Mouse (Mus musculus) mature B cell (primary cell): Measurements from ENCODE around the gene Nol7.

ENCODE experiments used
- in situ Hi-C: fragments of 300-500 bp; cut with MboI; formaldehyde crosslinking; loops from 2 replicates; pipeline ENCODE4 v1.14.3; 2019

Gene Nol7

DNA sequence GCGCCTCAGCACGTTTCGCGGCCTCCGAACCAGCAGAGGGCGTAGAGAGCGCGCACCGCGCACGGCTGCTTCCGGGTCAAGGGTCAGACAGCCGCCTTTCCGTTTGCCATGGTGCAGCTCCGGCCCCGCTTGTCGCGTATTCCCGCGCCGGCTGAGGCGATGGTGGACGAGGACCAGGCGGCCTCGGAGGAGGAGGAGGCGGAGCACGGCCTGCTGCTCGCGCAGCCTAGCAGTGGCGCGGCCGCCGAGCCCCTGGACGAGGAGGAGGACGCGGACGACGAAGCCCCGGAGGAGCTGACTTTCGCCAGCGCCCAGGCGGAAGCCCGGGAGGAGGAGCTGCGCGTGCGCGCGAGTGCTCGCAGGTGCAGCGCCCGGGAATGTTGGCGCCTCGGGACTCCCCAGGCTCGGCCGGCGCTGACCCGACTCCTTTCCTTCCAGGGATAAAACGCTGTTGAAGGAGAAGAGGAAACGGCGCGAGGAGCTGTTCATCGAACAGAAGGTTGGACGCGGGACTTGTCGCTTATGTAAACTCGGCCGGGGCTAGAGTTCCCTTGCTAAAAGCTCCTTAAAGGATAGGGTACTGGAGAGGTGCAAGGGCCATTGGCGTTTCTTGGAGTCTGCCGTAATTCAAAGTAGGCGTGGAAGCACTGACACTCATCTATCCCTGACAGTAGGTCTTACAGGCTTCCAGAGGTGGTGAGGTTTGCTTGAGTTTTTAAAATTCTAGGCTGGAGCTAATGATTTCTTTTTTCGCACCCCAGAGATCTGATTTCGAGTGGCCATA lies at the start of gene Nol7:
Nol7 (plus strand) TSS at position 94 of the 784 bp plus-strand sequence.
- in situ Hi-C loops = no loop called here

DNA sequence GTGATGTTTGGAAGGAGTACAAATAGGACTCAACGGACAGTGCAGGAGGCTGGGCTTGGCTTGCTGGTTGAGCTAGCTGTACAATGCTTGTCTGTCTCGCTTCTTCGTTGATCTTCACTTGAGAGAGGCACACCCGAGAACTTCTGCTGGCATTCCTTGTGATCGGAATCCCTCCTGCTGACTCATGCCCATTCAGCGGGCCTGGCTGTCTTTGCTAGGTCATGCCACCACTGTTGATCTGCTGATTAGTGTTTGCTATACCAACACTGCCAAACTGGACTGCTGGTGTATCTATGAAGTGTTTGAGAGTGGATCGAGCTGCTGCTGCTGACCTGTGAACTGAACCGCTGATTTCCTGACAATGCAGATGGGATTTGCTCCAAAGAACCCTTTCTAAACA lies 48.8 kb upstream of the Nol7 start:
- in situ Hi-C loops = no loop called here

DNA sequence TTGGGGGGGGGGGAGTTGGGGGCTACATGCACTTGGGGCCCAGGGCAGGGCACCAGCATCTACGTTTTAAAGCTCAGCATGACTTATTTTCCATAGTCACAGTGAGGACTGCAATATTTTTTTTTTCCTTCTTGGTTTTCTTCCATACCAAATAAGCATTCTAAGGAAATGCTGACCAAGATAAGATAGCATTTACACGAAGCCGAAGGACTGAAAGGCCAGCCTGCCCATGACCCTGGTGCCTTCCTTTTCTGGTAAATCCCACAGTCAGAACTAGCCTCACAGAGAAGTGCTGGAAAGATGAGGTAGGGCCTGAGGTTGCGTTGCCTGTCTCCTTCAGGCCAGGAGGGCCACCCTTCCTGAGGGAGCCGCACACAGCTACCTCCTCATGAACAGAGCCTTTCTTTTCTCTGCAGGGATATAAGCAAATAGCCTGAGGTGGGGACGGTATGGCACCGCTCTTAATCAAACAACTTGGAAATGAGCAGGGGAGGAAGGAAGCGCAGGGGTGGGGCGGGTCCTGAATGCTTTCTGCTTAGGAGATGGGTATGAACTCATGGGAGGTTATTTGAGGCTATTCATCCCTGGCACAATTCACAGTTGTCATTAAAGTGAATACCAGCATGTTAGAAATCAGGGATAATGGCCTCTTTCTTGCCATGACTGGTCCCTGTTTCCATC lies 47.6 kb upstream of the Nol7 start:
- in situ Hi-C loops = no loop called here

DNA sequence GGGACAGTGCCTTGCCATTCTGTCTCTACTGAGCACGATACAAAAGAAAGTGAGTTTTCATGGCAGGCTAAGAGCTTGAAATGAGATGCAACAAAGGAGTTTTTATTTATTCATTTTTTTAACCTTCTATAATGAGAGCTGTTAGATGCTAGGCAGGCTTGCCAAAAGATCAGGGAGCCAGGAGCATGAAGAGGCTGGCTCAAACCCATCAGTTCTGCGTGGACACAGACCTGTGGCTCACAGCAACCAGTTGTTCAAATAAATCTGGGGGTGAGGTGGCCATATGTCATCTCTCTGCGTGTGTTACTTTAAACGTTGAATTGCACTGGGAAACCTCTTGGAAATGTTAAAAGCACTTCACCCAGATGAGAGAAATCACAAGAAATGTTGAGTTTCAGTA lies 44.8 kb upstream of the Nol7 start:
- in situ Hi-C loops = no loop called here

DNA sequence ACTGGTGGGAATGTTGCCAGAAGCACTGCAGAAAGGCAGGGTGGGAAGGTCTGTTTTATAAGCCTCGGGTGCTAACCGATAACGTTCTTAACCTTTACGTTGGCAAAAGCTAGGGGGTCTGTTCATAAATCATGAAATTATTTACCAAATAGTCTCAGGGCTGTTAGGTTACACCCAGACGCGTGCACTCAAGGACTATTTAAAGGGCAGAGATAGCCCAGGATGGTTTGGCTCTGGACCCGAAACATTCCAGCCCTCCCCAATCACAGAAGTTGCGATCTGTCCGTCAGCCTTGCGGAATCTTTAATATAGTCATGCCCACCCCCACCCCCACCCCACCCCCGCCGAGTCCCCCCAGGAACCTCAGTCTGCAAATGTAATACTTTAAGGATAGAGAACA lies 43.8 kb upstream of the Nol7 start:
- in situ Hi-C loops = no loop called here

DNA sequence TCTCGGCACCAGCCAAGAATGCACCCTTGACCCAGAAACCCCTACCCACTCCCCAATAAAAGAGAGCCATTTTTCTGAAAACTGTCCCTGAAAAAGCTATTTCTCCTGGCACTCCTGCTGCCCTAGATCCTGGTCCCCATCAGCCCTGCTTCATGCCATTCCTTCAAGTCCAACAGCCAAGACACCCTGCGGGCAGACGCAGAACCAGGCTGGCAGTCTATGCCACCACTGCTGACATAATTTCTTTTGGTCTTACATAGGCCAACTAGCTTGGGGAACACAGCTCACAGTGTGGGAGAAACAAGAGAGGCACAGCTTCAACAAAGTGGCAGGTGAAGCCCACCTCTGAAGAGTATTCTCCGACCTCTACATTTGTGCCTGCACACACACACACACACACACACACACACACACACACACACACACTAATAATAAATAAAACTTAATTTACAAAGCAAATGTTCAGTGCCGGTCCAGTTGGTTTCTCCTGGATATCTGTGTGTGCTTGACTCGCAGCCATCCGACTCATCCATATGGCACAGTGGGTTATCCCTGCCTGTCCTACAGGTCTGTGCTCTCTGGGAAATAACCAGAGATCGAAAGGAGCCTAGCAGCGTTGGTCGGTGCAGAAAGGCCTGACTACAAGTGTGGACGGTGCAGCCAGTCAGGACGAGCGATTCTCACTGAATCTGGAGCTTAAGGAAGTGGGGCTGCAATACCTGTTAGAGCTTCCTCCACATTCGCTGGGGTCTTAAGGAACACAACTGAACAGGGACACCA lies 41.7 kb upstream of the Nol7 start:
- in situ Hi-C loops = no loop called here

DNA sequence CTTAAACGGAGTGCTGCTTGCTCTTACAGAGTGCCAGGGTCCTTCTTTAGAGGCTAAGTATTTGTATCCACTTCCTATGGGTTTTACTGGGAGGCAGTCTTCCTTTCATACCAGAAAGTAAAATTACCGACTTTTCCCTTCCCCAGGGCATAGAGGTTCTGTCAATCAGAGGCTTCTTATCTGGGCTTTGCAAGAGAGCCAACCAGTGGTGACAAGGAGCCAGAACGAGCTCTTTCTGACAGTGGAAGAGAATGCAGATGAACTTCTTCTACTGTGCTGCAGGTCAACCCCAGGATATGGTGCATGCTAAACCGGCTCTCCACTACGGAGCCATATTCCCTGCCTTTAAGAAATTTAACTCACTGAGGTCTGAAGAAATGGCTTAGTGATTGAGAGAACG lies 37.7 kb upstream of the Nol7 start:
- in situ Hi-C loops = no loop called here

DNA sequence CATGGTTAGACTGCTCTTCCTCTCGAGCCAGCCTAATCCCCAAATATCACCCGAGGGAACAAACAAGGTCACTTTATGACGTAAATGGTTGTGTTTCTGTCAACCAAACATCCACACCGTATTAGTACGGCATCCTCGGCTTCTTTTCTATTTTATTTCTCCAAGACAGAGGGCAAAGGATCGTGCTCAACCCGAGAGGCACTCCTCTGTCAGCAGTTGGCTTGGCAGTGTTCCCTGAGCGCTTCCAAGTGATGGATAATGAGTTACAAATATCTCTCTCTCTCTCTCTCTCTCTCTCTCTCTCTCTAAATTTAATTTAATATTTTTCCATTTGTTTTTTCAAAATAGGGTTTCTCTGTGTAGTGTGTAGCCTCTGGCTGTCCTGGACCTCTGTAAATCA lies 35.8 kb upstream of the Nol7 start:
- in situ Hi-C loops = no loop called here

DNA sequence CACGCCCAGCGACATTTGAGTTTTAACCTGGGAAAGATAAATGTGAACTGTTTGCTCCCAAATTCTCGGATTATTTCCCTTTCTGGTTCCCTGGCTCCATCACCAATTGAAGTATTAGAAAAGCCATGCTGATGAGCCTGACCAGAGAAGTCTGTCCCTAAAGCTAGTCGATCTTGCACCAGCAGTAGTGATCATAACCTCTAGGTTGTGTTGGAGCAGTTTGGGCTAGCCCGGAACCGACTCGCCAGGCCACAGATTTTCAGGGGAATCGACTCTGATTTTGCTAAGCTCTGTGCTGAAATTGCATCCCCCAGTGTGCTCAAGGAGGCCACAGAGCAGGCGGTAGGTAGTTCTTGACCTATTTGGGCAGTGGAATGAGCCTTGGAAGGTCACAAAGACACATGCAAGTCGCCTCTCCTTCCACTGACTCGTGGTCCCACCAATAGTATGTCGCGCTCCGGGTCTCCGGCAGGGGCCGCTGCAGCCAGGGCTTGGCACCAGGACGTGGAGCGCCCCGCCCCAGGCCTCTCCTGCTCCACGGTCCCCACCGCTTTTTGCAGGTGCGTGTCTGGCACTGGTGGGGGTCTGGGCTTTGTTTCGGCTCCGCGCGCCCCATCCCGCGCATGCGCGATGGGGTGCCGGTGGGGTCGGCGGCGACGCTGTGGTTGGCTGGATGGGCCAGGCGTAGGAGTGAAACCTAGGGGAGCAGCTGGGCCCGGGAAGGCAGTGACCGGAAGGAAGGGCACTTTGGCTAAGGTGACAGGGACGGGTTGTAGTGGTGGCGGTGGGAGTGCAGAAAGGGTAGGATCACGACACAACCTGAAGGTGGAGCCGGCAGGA lies 33.0 kb upstream of the Nol7 start, which contains the start of gene Sirt5:
Sirt5 (plus strand) TSS at position 512 of the 840 bp plus-strand sequence.
- in situ Hi-C loops = no loop called here

DNA sequence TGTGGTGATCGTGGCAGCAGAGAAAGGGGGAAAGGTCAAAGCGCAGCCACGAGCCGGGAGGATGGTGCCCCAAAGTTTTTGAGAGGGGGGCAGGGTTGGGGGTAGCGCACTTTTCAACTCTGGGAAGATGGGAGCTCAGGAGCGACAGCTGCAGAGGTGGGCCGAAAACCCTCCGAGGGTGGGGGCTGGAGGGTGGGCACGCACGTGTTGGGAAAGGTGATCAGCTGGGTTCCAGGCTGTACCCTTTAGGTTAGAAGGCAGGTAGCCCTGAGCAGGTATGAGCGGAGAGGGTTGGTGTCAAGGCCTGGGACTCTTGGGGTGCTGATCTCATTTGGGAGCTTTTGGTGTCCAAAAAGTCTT lies 32.4 kb upstream of the Nol7 start:
- in situ Hi-C loops = no loop called here

DNA sequence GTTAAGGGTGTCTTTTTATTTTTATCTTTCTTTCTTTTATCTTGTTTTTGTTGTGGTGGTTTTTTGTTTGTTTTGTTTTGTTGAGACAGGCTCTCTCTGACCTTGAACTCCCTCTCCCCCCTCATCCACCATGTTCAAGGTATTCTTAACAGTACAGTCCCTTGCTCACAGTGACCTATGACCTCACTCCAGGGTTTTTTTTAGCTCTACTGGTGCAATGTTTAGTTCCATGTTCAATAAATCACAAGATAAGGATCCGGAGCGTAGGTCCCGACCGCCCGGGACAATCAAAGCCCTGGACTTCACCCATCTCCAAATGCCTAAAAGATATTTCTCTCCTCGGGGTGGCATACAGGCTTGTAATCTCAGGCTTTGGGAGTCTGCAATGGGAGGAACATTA lies 28.1 kb upstream of the Nol7 start:
- in situ Hi-C loops = no loop called here

DNA sequence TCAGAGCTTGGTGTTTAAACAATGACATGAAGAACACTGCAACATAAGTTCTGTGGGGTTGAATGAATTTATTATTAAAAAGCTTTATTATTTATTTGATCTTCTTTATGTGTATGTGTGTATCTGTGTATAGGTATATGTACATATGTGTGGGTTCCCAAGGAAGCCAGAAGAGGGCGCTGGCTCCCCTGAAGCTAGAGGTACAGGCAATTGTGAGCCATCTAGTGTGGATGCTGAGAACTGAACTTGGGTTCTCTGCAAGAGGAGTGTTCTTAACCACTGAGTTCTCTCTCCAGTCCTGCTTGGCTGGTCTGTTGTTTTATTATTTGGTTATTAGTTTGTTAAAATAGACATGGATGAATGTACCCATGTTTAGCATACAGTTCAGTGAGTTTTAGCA lies 25.3 kb upstream of the Nol7 start:
- in situ Hi-C loops = no loop called here

DNA sequence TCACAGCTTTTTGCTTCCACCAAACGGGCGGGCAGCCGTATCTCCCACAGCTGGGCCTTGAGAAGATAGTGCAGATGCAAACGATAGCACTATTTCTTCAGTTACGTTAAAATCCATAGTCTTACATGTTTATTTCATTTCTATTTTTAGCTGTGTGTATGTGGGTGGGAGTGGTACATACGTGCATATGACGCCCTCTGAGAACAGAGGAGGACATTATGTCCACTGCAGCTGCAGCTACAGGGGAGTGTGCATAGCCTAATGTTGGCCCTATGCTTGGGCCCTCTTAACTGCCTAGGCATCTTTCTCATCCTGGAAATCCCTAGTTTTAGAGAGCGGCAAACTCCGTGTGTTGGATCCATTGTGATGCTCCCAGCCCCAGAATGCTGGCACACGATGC lies 24.0 kb upstream of the Nol7 start:
- in situ Hi-C loops = no loop called here

DNA sequence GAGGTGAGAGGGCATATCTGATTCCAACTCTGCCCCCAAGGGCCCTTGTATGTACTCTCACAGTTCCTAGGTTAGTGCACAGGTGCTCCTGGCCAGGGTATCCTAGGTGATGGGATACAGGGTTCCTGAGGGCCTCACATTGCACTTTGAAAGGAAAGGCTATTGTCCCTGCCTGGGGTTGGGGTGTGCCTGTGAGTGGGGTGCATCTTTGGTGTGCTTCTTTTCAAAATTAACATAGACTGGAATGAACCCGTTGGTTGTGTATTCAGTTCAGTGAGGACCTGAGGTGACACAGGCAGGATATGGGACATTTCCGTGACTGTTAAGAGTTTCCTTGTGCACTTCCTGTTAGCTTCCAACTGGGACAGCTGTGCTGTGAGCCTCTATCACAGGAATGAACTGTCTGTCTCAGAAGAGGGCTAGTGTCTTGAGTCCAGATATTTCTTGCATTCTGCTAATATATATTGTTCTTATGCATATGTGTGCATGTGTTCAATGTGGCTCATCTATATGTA lies 23.2 kb upstream of the Nol7 start:
- in situ Hi-C loops = no loop called here

DNA sequence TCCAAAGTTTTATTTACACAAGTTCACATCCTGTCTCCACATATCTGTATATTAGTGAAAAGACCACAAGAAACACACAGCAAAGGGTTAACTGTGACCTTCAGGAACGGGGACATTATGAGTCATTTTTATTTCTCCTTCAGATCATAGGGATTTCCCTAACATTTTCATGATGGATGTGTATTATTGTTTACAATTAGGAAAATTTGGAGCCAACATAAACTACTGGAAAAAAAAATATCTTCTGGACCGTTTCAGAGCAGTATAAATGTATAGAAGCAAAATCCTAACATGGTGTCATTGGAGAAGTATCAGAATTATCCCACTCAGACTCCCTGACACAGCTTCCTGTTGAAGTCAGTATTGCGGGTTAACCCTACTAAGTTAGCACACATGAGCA lies 18.2 kb upstream of the Nol7 start:
- in situ Hi-C loops = no loop called here

DNA sequence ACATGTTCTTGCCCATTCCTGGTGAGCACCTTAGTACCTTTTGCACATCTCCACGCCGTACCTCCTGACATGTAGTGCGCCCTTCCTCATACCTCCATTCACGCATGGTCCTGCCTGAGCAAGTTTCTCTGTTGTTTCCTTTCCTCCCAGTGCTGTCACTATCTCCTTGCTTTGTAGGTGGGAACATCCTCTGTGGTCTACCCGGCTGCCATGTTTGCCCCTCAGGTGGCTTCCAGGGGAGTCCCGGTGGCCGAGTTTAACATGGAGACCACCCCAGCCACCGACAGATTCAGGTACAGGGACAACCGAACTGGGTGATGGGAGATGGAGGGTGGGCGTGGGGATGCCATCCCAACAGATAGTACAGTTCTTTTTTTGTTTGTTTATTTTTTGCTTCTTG lies 12.9 kb upstream of the Nol7 start:
- in situ Hi-C loops = no loop called here

DNA sequence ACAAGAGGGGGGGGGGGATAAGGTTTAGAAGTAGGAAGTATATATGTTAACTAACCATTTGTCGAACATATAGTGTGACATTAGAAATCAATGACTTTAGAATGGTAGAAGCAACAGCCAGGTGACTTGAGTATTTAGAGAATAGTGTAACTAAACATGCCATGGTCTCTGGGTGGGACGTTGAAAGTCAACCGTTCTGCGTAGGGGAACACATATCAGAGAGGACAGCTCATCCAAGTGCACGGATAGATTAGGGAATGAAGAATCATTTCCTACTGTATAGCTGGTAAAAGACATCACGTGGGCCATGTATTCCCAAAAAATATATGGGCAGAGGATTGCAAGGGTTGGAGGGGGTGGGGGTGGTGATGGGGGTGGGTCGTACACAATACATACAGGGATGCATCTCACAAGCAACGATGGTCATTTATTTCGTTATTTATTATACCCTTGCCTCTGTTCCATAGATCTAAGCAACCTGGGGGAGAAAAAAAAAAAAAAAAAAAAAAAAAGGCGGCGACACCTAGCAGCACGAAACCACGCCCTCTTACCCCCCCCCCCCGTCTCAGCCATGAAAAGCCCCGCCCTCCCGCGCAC lies 392 bp upstream of the Nol7 start:
- in situ Hi-C loops = no loop called here

DNA sequence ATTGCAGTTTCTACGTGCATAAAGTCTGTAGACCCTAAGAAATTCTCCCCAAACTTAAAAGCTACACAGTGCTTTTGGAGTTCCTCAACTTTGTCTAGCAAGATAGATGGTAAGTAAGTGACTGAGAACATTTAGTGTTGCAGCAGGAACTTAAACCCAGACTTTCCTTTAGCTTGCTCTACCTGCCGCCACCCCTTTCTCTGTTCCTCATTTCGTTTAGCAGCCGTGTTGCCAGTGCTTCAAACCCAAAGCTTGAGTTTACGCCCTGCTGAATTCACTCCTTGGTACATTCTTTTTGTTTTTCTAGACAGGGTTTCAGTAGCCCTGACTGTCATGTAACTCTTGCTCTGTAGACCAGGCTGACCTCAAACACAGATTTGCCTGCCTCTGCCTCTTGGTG lies 1.4 kb downstream of the Nol7 start:
- in situ Hi-C loops = no loop called here

DNA sequence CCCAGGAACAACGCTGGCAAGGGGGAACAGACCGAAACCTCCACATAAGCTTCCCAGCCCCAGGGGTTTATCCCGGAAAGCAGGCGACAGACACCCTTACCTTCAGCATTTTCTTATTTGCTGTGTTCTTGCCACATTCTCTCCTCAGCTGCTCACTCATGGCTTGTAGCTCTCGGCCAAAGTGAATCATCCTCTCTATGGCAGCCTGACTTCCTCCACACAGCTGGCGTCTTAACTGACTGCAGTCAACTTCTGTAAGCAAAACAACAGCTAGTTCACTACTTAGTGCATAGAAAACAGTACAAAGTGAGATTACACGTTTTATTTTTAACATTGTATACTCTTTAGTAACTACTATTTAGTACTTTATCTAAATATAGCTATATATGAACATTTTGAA lies 14.1 kb downstream of the Nol7 start:
- in situ Hi-C loops = no loop called here

DNA sequence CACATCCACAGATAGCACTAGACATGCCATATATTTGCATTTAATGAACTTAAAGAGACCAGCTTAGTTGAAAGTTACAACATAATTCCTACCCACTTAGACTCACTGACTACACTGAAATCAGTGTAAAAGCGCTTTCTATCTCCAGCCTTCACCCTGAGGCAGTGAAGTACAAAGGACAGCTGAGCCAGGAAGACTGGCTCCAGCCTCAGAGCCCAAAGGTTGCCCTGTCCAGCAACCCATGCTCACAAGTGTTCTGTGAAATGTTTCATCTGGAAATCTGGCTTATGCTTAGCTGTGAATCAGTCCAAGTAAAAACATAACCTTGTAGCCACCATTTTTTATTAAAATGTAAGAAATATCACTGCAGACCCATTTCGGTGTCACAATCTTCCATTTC lies 15.4 kb downstream of the Nol7 start:
- in situ Hi-C loops = no loop called here

DNA sequence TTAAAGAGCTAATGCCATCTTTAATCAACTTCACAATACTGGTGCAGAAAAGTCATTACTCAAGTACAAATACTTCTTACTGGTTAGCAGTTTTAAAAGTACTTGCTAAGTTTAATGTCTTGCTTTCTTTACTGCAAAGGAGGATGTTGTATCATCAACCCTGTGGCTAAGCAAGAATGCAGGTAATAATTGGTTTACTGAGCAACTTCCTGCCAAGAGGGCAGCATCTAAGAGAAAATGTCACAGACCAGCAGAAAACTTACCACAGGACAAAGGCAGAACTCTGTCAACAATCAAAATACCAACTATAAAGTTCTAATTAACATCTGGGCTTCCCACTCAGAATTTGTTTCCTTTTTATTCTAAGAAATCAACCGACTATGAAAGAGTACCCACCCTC lies 17.1 kb downstream of the Nol7 start:
- in situ Hi-C loops = no loop called here
